Mouse (Mus musculus): ENCODE data around the gene Gm19410.

- TF ChIP-seq EP300 (IDR thresholded peaks at IDR 0.05; ENCODE audit: insufficient read depth, low read depth, low read length) = no peak
- no peak for TF ChIP-seq CTCF (IDR thresholded peaks at IDR 0.05)
- no peak for TF ChIP-seq POLR2A (IDR thresholded peaks at IDR 0.05; ENCODE audit: insufficient read depth, low read depth, low read length)
Observed at GRCm38 (mm10) chr8:35756202-35756601, 9.4 kb upstream of the Gm19410 start.
